Mouse (Mus musculus): ENCODE measurements around the gene Slc16a9. TPM values are rescaled to one million over a fixed set of nuclear protein-coding genes. Genes with fewer than 3 reads are reported as not detected.

Slc16a9 gene
- polyA plus RNA-seq, 1 experiment from 2014 or later = 3.8 TPM

DNA sequence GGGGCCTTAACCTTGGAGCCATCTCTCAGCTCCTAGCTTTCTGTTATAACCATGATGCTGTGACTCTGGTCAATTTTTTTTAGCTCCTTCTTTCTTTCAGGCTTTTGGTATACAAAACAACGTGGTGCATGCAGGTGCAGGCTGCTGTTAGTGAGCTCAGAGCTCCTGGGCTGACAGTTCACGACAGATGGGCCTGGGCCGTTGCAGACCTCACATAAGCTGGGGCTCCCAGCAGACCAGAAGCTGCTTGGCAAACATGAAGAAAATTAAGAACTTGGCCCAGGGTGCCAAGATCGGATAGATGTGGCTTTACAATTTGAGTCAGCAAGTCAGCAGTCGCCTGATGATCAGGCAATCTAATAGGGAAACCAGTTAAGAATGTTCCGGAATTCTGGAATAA lies 82.4 kb downstream of the Slc16a9 start:
- Histone ChIP-seq H3K4me2 (replicated peaks; ENCODE audit: low read depth, low read length) (no peak overlapping the region), H3K36me3 (ENCODE audit: control insufficient read depth, insufficient read depth, low read length) (no peaks in the 10 kb centered on the region), H3K4me3 (ENCODE audit: low read length) (no peak overlapping the region), H3K4me1 (ENCODE audit: control insufficient read depth, insufficient read depth, low read length) (no peaks in the 10 kb centered on the region), H3K9me3 (ENCODE audit: control insufficient read depth, low read length) (0 out of 2 replicates have a peak, but pooled peaks cover 2% of the 10 kb centered on the region), H3K27ac (ENCODE audit: low read depth, low read length) (no peak overlapping the region), H3K27me3 (ENCODE audit: control insufficient read depth, insufficient read depth, low read length) (no peaks in the 10 kb centered on the region), H3K9ac (ENCODE audit: low read depth, low read length) (no peak overlapping the region)
- no peak for ATAC-seq (ENCODE audit: low FRiP score, low TSS enrichment)
- 89% methylated on average over 6 of the region's 6 CpGs for WGBS

DNA sequence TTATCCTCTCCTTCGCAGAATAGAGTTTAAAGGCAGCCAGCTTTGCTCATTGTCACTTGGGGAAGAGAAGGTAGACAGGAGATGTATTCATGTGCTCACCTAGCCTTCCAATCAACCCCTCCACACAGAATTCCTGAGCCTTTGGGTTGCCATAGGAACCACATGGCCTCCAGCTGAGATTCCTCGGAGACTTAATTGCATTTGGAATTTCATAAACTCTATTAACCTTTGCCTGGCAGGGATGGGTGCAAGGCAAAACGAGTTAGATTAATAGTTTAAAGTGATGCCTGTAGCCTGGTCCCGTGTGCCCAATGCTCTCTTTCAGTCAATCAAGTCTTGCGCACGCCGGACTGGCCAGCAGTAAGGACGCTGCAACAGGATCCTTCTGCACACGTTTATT lies 83.2 kb downstream of the Slc16a9 start:
- H3K27me3 ChIP-seq (ENCODE audit: control insufficient read depth, insufficient read depth, low read length) = no peaks in the 10 kb centered on the region
- no peak overlapping the region for H3K4me2 ChIP-seq (replicated peaks; ENCODE audit: low read depth, low read length)
- 89% methylated on average over 9 of the region's 9 CpGs for WGBS
- H3K9ac ChIP-seq (ENCODE audit: low read depth, low read length) = no peak overlapping the region
- H3K36me3 ChIP-seq (ENCODE audit: control insufficient read depth, insufficient read depth, low read length) = no peaks in the 10 kb centered on the region
- ATAC-seq (ENCODE audit: low FRiP score, low TSS enrichment) = no peak
- H3K4me3 ChIP-seq (ENCODE audit: low read length) = no peak overlapping the region
- H3K9me3 ChIP-seq (ENCODE audit: control insufficient read depth, low read length) = 0 out of 2 replicates have a peak, but pooled peaks cover 2% of the 10 kb centered on the region
- no peaks in the 10 kb centered on the region for H3K4me1 ChIP-seq (ENCODE audit: control insufficient read depth, insufficient read depth, low read length)
- H3K27ac ChIP-seq (ENCODE audit: low read depth, low read length) = no peak overlapping the region

Other genes with a start within 250 kb of the Slc16a9 start
- gene Ccdc6, start 148.0 kb upstream of the Slc16a9 start, polyA plus RNA-seq (2014; fragmentation: Nextera tagmentation; extraction: Ambion mirVana) = 36.4 and 39.6 TPM in 2 replicates
- 7.8 and 9.6 TPM in 2 replicates for gene Mrln, start 40.4 kb upstream of the Slc16a9 start, polyA plus RNA-seq (2014; fragmentation: Nextera tagmentation; extraction: Ambion mirVana)
- 4.1 and 6.0 TPM in 2 replicates for gene Fam13c, start 195.4 kb downstream of the Slc16a9 start, polyA plus RNA-seq (2014; fragmentation: Nextera tagmentation; extraction: Ambion mirVana)

Data from kidney, embryonic 14.5 days (tissue).